ENCODE assay signal across 22 mouse cellular contexts in the genomic region with DNA sequence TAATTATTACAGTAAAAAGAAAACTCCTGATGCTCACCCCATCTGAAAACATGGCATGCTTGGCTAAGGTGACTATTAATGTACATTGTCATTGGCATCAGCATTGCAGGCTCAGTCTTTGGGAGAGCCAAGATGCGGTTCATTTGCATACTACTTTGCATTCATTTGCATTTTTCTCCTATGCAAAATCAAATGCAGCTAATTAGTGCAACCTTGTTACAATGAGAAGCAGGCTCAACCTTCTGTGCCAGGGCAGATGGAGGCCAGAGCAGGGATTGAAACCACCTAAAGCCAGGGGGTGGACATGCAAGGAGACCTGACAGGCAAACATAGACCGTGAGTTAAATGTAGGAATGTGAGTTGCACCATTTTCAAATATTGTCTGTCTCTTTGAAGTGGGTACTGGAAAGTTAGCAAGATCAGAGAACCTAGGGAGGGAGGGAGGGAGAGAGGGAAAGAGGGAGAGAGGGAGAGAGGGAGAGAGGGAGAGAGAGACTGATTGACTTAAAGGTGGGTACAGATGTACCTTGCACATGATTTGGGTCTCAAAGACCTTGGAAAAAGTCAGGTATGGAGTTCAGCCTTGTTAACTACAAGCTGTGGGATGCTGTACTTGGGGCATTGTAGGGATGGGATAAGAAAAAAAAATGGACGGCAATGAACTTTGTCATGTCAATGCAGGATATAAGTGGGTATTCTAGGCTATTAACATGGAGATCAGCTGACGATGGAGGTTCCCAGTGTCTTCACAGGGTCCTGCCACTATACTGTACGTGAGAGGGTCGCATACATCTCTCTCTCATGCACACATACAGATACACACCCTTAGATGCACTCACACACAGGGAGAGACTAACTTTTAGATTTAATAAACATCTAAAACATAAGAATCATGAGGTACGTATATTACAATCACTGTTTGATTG.
DNase-seq lines count a peak whose midpoint lies in the region; ATAC-seq lines count a peak whose summit lies in the region.
"Had no signal": no experiment of that assay in that cellular context is flagged by ENCODE, and none has a peak within 500 bp of the region (broad histone marks: within the 10 kb centered on the region; RNA-seq: fewer than 3 reads in every experiment).

No protein-coding gene starts in this region.

- H3K9ac ChIP-seq in midbrain, embryonic 13.5 days (replicated peaks) = no peak overlapping the region
- no peak overlapping the region for H3K9ac ChIP-seq in midbrain, embryonic 11.5 days (ENCODE audit: low read length)
- no peak overlapping the region for H3K9ac ChIP-seq in forebrain, embryonic 15.5 days (replicated peaks)
- H3K9ac ChIP-seq in midbrain, embryonic 16.5 days (ENCODE audit: low read depth, low read length) = no peak overlapping the region
- H3K9ac ChIP-seq: embryonic facial prominence, embryonic 13.5 days; heart, embryonic 15.5 days; kidney, embryonic 15.5 days had no signal

- H3K27ac ChIP-seq in midbrain, embryonic 13.5 days = no peak overlapping the region
- H3K27ac ChIP-seq in midbrain, embryonic 11.5 days (ENCODE audit: low read depth, low read length) = no peak overlapping the region
- H3K27ac ChIP-seq in forebrain, embryonic 15.5 days (replicated peaks) = peak overlapping the region; percentile 74
- H3K27ac ChIP-seq in midbrain, embryonic 16.5 days (ENCODE audit: low read length) = 0 out of 2 replicates have a peak overlapping the region, but pooled peaks have one; percentile 2
- H3K27ac ChIP-seq: embryonic facial prominence, embryonic 13.5 days; heart, embryonic 15.5 days; left cerebral cortex, adult 2 months had no signal

- H3K4me2 ChIP-seq in midbrain, embryonic 13.5 days (replicated peaks) = no peak overlapping the region
- no peak overlapping the region for H3K4me2 ChIP-seq in midbrain, embryonic 11.5 days
- no peak overlapping the region for H3K4me2 ChIP-seq in forebrain, embryonic 15.5 days (replicated peaks)
- H3K4me2 ChIP-seq in midbrain, embryonic 16.5 days (ENCODE audit: low read length) = no peak overlapping the region
- H3K4me2 ChIP-seq: embryonic facial prominence, embryonic 13.5 days; heart, embryonic 15.5 days; kidney, embryonic 15.5 days; liver, embryonic 11.5 days had no signal

- 84% methylated on average over 7 of the region's 7 CpGs for WGBS in midbrain, embryonic 13.5 days
- 93% methylated on average over 7 of the region's 7 CpGs for WGBS in midbrain, embryonic 11.5 days
- WGBS in forebrain, embryonic 15.5 days = 59% methylated on average over 7 of the region's 7 CpGs
- whole genome bisulfite sequencing in midbrain, embryonic 16.5 days = 80% methylated on average over 7 of the region's 7 CpGs

- no peak overlapping the region for H3K4me3 ChIP-seq in midbrain, embryonic 13.5 days (replicated peaks)
- no peak overlapping the region for H3K4me3 ChIP-seq in midbrain, embryonic 11.5 days (ENCODE audit: low read depth, low read length)
- H3K4me3 ChIP-seq in forebrain, embryonic 15.5 days = no peak overlapping the region
- no peak overlapping the region for H3K4me3 ChIP-seq in midbrain, embryonic 16.5 days (ENCODE audit: low read depth, low read length)
- H3K4me3 ChIP-seq: embryonic facial prominence, embryonic 13.5 days; heart, embryonic 15.5 days; kidney, embryonic 15.5 days; left cerebral cortex, adult 2 months had no signal

- H3K4me1 ChIP-seq in midbrain, embryonic 13.5 days (replicated peaks) = peaks cover 10% of the 10 kb centered on the region
- no peaks in the 10 kb centered on the region for H3K4me1 ChIP-seq in midbrain, embryonic 11.5 days (ENCODE audit: control insufficient read depth, insufficient read depth, low read length)
- H3K4me1 ChIP-seq in forebrain, embryonic 15.5 days = peaks cover 26% of the 10 kb centered on the region
- H3K4me1 ChIP-seq in midbrain, embryonic 16.5 days (ENCODE audit: control insufficient read depth, insufficient read depth, low read length) = peaks cover 10% of the 10 kb centered on the region; the same call in 1 of the 2 replicates

- H3K36me3 ChIP-seq in midbrain, embryonic 13.5 days = no peaks in the 10 kb centered on the region
- H3K36me3 ChIP-seq in midbrain, embryonic 11.5 days (ENCODE audit: control insufficient read depth, insufficient read depth, low read length) = no peaks in the 10 kb centered on the region
- no peaks in the 10 kb centered on the region for H3K36me3 ChIP-seq in forebrain, embryonic 15.5 days
- H3K36me3 ChIP-seq in midbrain, embryonic 16.5 days (ENCODE audit: control insufficient read depth, insufficient read depth, low read length) = no peaks in the 10 kb centered on the region
- H3K36me3 ChIP-seq: embryonic facial prominence, embryonic 13.5 days; heart, embryonic 15.5 days; kidney, embryonic 15.5 days had no signal

- H3K9me3 ChIP-seq in midbrain, embryonic 13.5 days = no peaks in the 10 kb centered on the region
- H3K9me3 ChIP-seq in midbrain, embryonic 11.5 days (ENCODE audit: control insufficient read depth, low read length) = no peaks in the 10 kb centered on the region
- H3K9me3 ChIP-seq in forebrain, embryonic 15.5 days = no peaks in the 10 kb centered on the region
- H3K9me3 ChIP-seq in midbrain, embryonic 16.5 days (replicated peaks; ENCODE audit: control insufficient read depth, low read length, poor library complexity, severe bottlenecking) = no peaks in the 10 kb centered on the region
- H3K9me3 ChIP-seq: embryonic facial prominence, embryonic 13.5 days; heart, embryonic 15.5 days; kidney, embryonic 15.5 days had no signal

- H3K27me3 ChIP-seq in midbrain, embryonic 13.5 days = no peaks in the 10 kb centered on the region
- no peaks in the 10 kb centered on the region for H3K27me3 ChIP-seq in midbrain, embryonic 11.5 days (ENCODE audit: control insufficient read depth, insufficient read depth, low read length)
- no peaks in the 10 kb centered on the region for H3K27me3 ChIP-seq in forebrain, embryonic 15.5 days
- H3K27me3 ChIP-seq in midbrain, embryonic 16.5 days (ENCODE audit: control insufficient read depth, insufficient read depth, low read depth, low read length) = no peaks in the 10 kb centered on the region
- H3K27me3 ChIP-seq: embryonic facial prominence, embryonic 13.5 days; heart, embryonic 15.5 days; kidney, embryonic 15.5 days had no signal

- peak; percentile 86 for ATAC-seq in midbrain, embryonic 13.5 days
- ATAC-seq in midbrain, embryonic 11.5 days (ENCODE audit: low FRiP score) = no peak
- ATAC-seq in forebrain, embryonic 15.5 days (replicated peaks) = peak; percentile 86
- ATAC-seq in midbrain, embryonic 16.5 days = peak; percentile 54; the same call in 1 of the 2 replicates
- ATAC-seq: intestine, embryonic 16.5 days had no signal

- DNase-seq in heart, adult 11 months = peak; percentile 78
- DNase-seq in heart, adult 18-20 months = no peak
- DNase-seq in midbrain, embryonic 11.5 days (ENCODE audit: low spot score, missing footprints) = no peak
- DNase-seq in cerebellum, postnatal 25 days = no peak
- no peak for DNase-seq in frontal cortex, postnatal 14 days (ENCODE audit: low spot score in 2 of 2)
- DNase-seq: adrenal gland, postnatal 25 days; cerebellum, adult 9-10 months; gastrocnemius, postnatal 10 days; heart, postnatal 4 days; layer of hippocampus, adult 9-11 months; lung, adult 18-20 months; lung, postnatal 36 days; thymus, postnatal 25 days had no signal

Comparison
In these comparisons a context has a peak if more than half of its experiments do, and no peak if none do; other contexts are left out.
1. H3K27ac ChIP-seq: peak in forebrain, embryonic 15.5 days (single experiment) and midbrain, embryonic 16.5 days (single experiment); none in midbrain, embryonic 13.5 days (single experiment) and midbrain, embryonic 11.5 days (single experiment).